Comparison of ENCODE assay signal across 15 mouse cellular contexts in genomic region chr11:89506595-89507245, GRCm38 (mm10).
DNase-seq lines count a peak whose midpoint lies in the region; ATAC-seq lines count a peak whose summit lies in the region.
"Had no signal": no experiment of that assay in that cellular context is flagged by ENCODE, and none has a peak within 500 bp of the region (broad histone marks: within the 10 kb centered on the region; RNA-seq: fewer than 3 reads in every experiment).

No protein-coding gene starts in this region.

- H3K4me3 ChIP-seq in midbrain, embryonic 11.5 days (ENCODE audit: low read depth, low read length), result no peak overlapping the region
- no peak overlapping the region for H3K4me3 ChIP-seq in midbrain, embryonic 15.5 days
- no peak overlapping the region for H3K4me3 ChIP-seq in neural tube, embryonic 15.5 days (replicated peaks)
- H3K4me3 ChIP-seq: myocyte had no signal

- peak; percentile 66 for DNase-seq in heart, adult 11 months
- DNase-seq in heart, postnatal 36 days, result no peak
- DNase-seq in midbrain, embryonic 11.5 days (ENCODE audit: low spot score, missing footprints), result peak; percentile 72
- DNase-seq in kidney, postnatal 36 days, result peak; percentile 2 to 5
- DNase-seq in c-Kit-positive CD71-positive TER-119-positive erythroid progenitor cells, embryonic 14.5 days (ENCODE audit: low spot score), result no peak
- no peak for DNase-seq in left cerebral cortex, postnatal 4 days
- DNase-seq: adrenal gland, adult 2 months; cerebellum, adult 9-11 months; heart, adult 18-20 months; lung, adult 2 months; thymus, postnatal 36 days had no signal

- no peak overlapping the region for H3K9ac ChIP-seq in midbrain, embryonic 11.5 days (ENCODE audit: low read length)
- no peak overlapping the region for H3K9ac ChIP-seq in midbrain, embryonic 15.5 days
- H3K9ac ChIP-seq in neural tube, embryonic 15.5 days (replicated peaks), result no peak overlapping the region

- no peaks in the 10 kb centered on the region for H3K27me3 ChIP-seq in midbrain, embryonic 11.5 days (ENCODE audit: control insufficient read depth, insufficient read depth, low read length)
- H3K27me3 ChIP-seq in midbrain, embryonic 15.5 days (replicated peaks), result no peaks in the 10 kb centered on the region
- H3K27me3 ChIP-seq in neural tube, embryonic 15.5 days (replicated peaks), result 0 out of 2 replicates have a peak, but pooled peaks cover 3% of the 10 kb centered on the region

- intact Hi-C loops in heart, postnatal 36 days (cut with DNase I), result no loop called here
- intact Hi-C loops in left cerebral cortex, postnatal 4 days (cut with DNase I), result no loop called here

- H3K27ac ChIP-seq in midbrain, embryonic 11.5 days (ENCODE audit: low read depth, low read length), result no peak overlapping the region
- H3K27ac ChIP-seq in midbrain, embryonic 15.5 days, result no peak overlapping the region; the same call in 1 of the 2 replicates
- no peak overlapping the region for H3K27ac ChIP-seq in neural tube, embryonic 15.5 days (replicated peaks)

- no peaks in the 10 kb centered on the region for H3K9me3 ChIP-seq in midbrain, embryonic 11.5 days (ENCODE audit: control insufficient read depth, low read length)
- H3K9me3 ChIP-seq in midbrain, embryonic 15.5 days, result no peaks in the 10 kb centered on the region
- no peaks in the 10 kb centered on the region for H3K9me3 ChIP-seq in neural tube, embryonic 15.5 days (replicated peaks)

- ATAC-seq in midbrain, embryonic 11.5 days (ENCODE audit: low FRiP score), result no peak
- no peak for ATAC-seq in midbrain, embryonic 15.5 days (replicated peaks)
- ATAC-seq in neural tube, embryonic 15.5 days (ENCODE audit: low FRiP score), result peak; percentile 38; the same call in 1 of the 2 replicates
- ATAC-seq: intestine, embryonic 16.5 days had no signal

- 0 out of 2 replicates have a peak, but pooled peaks cover 4% of the 10 kb centered on the region for H3K4me1 ChIP-seq in midbrain, embryonic 11.5 days (ENCODE audit: control insufficient read depth, insufficient read depth, low read length)
- H3K4me1 ChIP-seq in midbrain, embryonic 15.5 days, result peaks cover 13% of the 10 kb centered on the region; the same call in 1 of the 2 replicates
- H3K4me1 ChIP-seq in neural tube, embryonic 15.5 days, result peaks cover 24% of the 10 kb centered on the region

- H3K4me2 ChIP-seq in midbrain, embryonic 11.5 days, result no peak overlapping the region
- H3K4me2 ChIP-seq in midbrain, embryonic 15.5 days, result no peak overlapping the region
- H3K4me2 ChIP-seq in neural tube, embryonic 15.5 days, result no peak overlapping the region

- no peaks in the 10 kb centered on the region for H3K36me3 ChIP-seq in midbrain, embryonic 11.5 days (ENCODE audit: control insufficient read depth, insufficient read depth, low read length)
- no peaks in the 10 kb centered on the region for H3K36me3 ChIP-seq in midbrain, embryonic 15.5 days (replicated peaks)
- H3K36me3 ChIP-seq in neural tube, embryonic 15.5 days, result no peaks in the 10 kb centered on the region

- WGBS in midbrain, embryonic 11.5 days, result 82% methylated on average over 11 of the region's 11 CpGs
- 45% methylated on average over 11 of the region's 11 CpGs for WGBS in midbrain, embryonic 15.5 days
- 26% methylated on average over 11 of the region's 11 CpGs for WGBS in neural tube, embryonic 15.5 days

Comparison
In these comparisons a context has a peak if more than half of its experiments do, and no peak if none do; other contexts are left out.
1. DNase-seq: peak in heart, adult 11 months (single experiment), midbrain, embryonic 11.5 days (single experiment) and kidney, postnatal 36 days (2 of 2); none in heart, postnatal 36 days (0 of 2), c-Kit-positive CD71-positive TER-119-positive erythroid progenitor cells, embryonic 14.5 days (single experiment) and left cerebral cortex, postnatal 4 days (single experiment).